Mouse (Mus musculus) left cerebral cortex, adult 11 months (tissue): ENCODE measurements around the gene Fryl.

ENCODE experiments used
- DNase-seq: peaks from one replicate; pipeline ENCODE4 v3.0.0; 2022; ENCODE audit warnings: low spot score

The Fryl gene

GRCm38 (mm10) chr5:73193627-73194026, 62.8 kb downstream of the Fryl start:
- DNase-seq, result no peak

- DNase-seq, result no peak
Observed at GRCm38 (mm10) chr5:73192870-73193576, 63.4 kb downstream of the Fryl start.

GRCm38 (mm10) chr5:73191765-73192164, 64.7 kb downstream of the Fryl start:
- DNase-seq, result no peak

GRCm38 (mm10) chr5:73190164-73190563, 66.3 kb downstream of the Fryl start:
- no peak for DNase-seq

GRCm38 (mm10) chr5:73189443-73190160, 66.8 kb downstream of the Fryl start:
- DNase-seq, result no peak

GRCm38 (mm10) chr5:73188576-73188975, 67.8 kb downstream of the Fryl start:
- no peak for DNase-seq

GRCm38 (mm10) chr5:73188164-73188563, 68.3 kb downstream of the Fryl start:
- DNase-seq, result no peak

GRCm38 (mm10) chr5:73186912-73187311, 69.5 kb downstream of the Fryl start:
- no peak for DNase-seq

GRCm38 (mm10) chr5:73185424-73185823, 71.0 kb downstream of the Fryl start:
- no peak for DNase-seq

GRCm38 (mm10) chr5:73182701-73183447, 73.5 kb downstream of the Fryl start:
- DNase-seq, result no peak

GRCm38 (mm10) chr5:73182191-73182590, 74.2 kb downstream of the Fryl start:
- no peak for DNase-seq

GRCm38 (mm10) chr5:73176294-73176693, 80.1 kb downstream of the Fryl start:
- no peak for DNase-seq

GRCm38 (mm10) chr5:73175377-73176147, 80.9 kb downstream of the Fryl start:
- DNase-seq, result no peak

GRCm38 (mm10) chr5:73171876-73172480, 84.4 kb downstream of the Fryl start:
- DNase-seq, result no peak

GRCm38 (mm10) chr5:73171203-73171602, 85.2 kb downstream of the Fryl start:
- no peak for DNase-seq

- DNase-seq, result no peak
Observed at GRCm38 (mm10) chr5:73168769-73169272, 87.6 kb downstream of the Fryl start.

GRCm38 (mm10) chr5:73167976-73168768, 88.2 kb downstream of the Fryl start:
- no peak for DNase-seq

GRCm38 (mm10) chr5:73163970-73164369, 92.4 kb downstream of the Fryl start:
- DNase-seq, result no peak

- DNase-seq, result no peak
Observed at GRCm38 (mm10) chr5:73162492-73162891, 93.9 kb downstream of the Fryl start.

- no peak for DNase-seq
Observed at GRCm38 (mm10) chr5:73160440-73160839, 96.0 kb downstream of the Fryl start.

- DNase-seq, result no peak
Observed at GRCm38 (mm10) chr5:73157502-73157901, 98.9 kb downstream of the Fryl start.
